Mouse (Mus musculus) thymus, adult 2 months (tissue): Measurements from ENCODE around the gene Pcp4. TPM values are rescaled to one million over a fixed set of nuclear protein-coding genes. Genes with fewer than 3 reads are reported as not detected.

Experiments
- DNase-seq: peaks from one replicate; pipeline ENCODE4 v3.0.0; 2021
- H3K27ac ChIP-seq: fragments of 200-500 bp; 2 replicates; pipeline ENCODE4 v1.5.1; 2012; ENCODE audit warnings: low read length, control low read depth; ENCODE audit not compliant: control insufficient read depth, insufficient read depth
- H3K27me3 ChIP-seq: fragments of 200-500 bp; 2 replicates; pipeline ENCODE4 v1.6.1; 2012; ENCODE audit warnings: mild to moderate bottlenecking, low read length, moderate library complexity, mixed read lengths; ENCODE audit not compliant: control insufficient read depth, insufficient read depth
- H3K36me3 ChIP-seq: fragments of 200-500 bp; 2 replicates; pipeline ENCODE4 v1.6.1; 2012; ENCODE audit warnings: mild to moderate bottlenecking, low read length, moderate library complexity; ENCODE audit not compliant: control insufficient read depth, insufficient read depth
- H3K4me1 ChIP-seq: fragments of 200-500 bp; replicated peaks from 2 replicates; pipeline ENCODE4 v1.6.1; 2012; ENCODE audit warnings: low read length; ENCODE audit not compliant: control insufficient read depth, insufficient read depth
- H3K4me3 ChIP-seq: fragments of 200-500 bp; 2 replicates; pipeline ENCODE4 v1.5.1; 2012; ENCODE audit warnings: mild to moderate bottlenecking, low read length, control low read depth, moderate library complexity; ENCODE audit not compliant: control insufficient read depth, insufficient read depth
- CTCF ChIP-seq: fragments of 200-500 bp; IDR thresholded peaks from 2 replicates; pipeline ENCODE4 v1.5.1; 2012; ENCODE audit warnings: mild to moderate bottlenecking, control low read depth, low read length, moderate library complexity, borderline replicate concordance; ENCODE audit not compliant: control insufficient read depth, poor library complexity, insufficient read depth; ENCODE audit errors: extremely low read depth
- POLR2A ChIP-seq: fragments of 200-500 bp; IDR thresholded peaks from 2 replicates; pipeline ENCODE4 v1.6.1; 2012; ENCODE audit warnings: mild to moderate bottlenecking, low read length, control low read depth, moderate library complexity; ENCODE audit not compliant: control insufficient read depth, poor library complexity, insufficient read depth; ENCODE audit errors: extremely low read depth
- WGBS: fragments of 180-500 bp; shearing (Covaris S2); methylation state at CpG from one replicate; pipeline ENCODE4 v1.1.7; 2018; 5-methylcytosine and 5-hydroxymethylcytosine counted together
- polyA plus RNA-seq: library from polyadenylated mRNA; depleted of rRNA; stranded (reverse); fragments of >200 nt; gene quantifications from 2 replicates; pipeline ENCODE4 v1.2.3, GENCODE M21; 2012

Pcp4 gene
- polyA plus RNA-seq, 1 experiment = not detected

GRCm38 (mm10) chr16:96457612-96458011, 9.8 kb upstream of the Pcp4 start:
- TF ChIP-seq CTCF = no peak
- no peak for TF ChIP-seq POLR2A
- DNase-seq = no peak
- no peaks in the 10 kb centered on the region for H3K27me3 ChIP-seq
- no peak overlapping the region for H3K27ac ChIP-seq
- 92% methylated on average over 5 of the region's 5 CpGs for WGBS
- no peak overlapping the region for H3K4me3 ChIP-seq
- H3K4me1 ChIP-seq = no peaks in the 10 kb centered on the region
- no peaks in the 10 kb centered on the region for H3K36me3 ChIP-seq

- WGBS = 87% methylated on average over 2 of the region's 2 CpGs
- Histone ChIP-seq H3K4me1 (no peaks in the 10 kb centered on the region), H3K27ac (no peak overlapping the region), H3K4me3 (no peak overlapping the region), H3K36me3 (no peaks in the 10 kb centered on the region), H3K27me3 (no peaks in the 10 kb centered on the region)
- no peak for DNase-seq
- TF ChIP-seq POLR2A = no peak
- TF ChIP-seq CTCF = no peak
Measured at GRCm38 (mm10) chr16:96459356-96459755, 8.1 kb upstream of the Pcp4 start.

GRCm38 (mm10) chr16:96460788-96461187, 6.6 kb upstream of the Pcp4 start:
- Histone ChIP-seq H3K36me3 (no peaks in the 10 kb centered on the region), H3K4me3 (no peak overlapping the region), H3K4me1 (no peaks in the 10 kb centered on the region), H3K27me3 (no peaks in the 10 kb centered on the region), H3K27ac (no peak overlapping the region)
- TF ChIP-seq CTCF (no peak), POLR2A (no peak)
- no peak for DNase-seq
- 73% methylated on average over 3 of the region's 3 CpGs for WGBS

GRCm38 (mm10) chr16:96468011-96468410, 605 bp downstream of the Pcp4 start:
- 78% methylated on average over 4 of the region's 4 CpGs for WGBS
- no peak overlapping the region for H3K27ac ChIP-seq
- H3K4me1 ChIP-seq = no peaks in the 10 kb centered on the region
- no peak for DNase-seq
- H3K4me3 ChIP-seq = no peak overlapping the region
- H3K27me3 ChIP-seq = no peaks in the 10 kb centered on the region; the same call in 1 of the 2 replicates
- no peak for TF ChIP-seq POLR2A
- no peak for TF ChIP-seq CTCF
- H3K36me3 ChIP-seq = no peaks in the 10 kb centered on the region

- Histone ChIP-seq H3K27ac (no peak overlapping the region), H3K36me3 (no peaks in the 10 kb centered on the region), H3K4me1 (no peaks in the 10 kb centered on the region), H3K27me3 (no peaks in the 10 kb centered on the region; the same call in 1 of the 2 replicates), H3K4me3 (no peak overlapping the region)
- DNase-seq = no peak
- TF ChIP-seq POLR2A (no peak), CTCF (no peak)
- 85% methylated on average over 4 of the region's 4 CpGs for WGBS
Measured at GRCm38 (mm10) chr16:96468698-96469097, 1.3 kb downstream of the Pcp4 start.

- H3K4me3 ChIP-seq = no peak overlapping the region
- no peaks in the 10 kb centered on the region for H3K36me3 ChIP-seq
- H3K27me3 ChIP-seq = no peaks in the 10 kb centered on the region; the same call in 1 of the 2 replicates
- no peak overlapping the region for H3K27ac ChIP-seq
- H3K4me1 ChIP-seq = no peaks in the 10 kb centered on the region
- DNase-seq = peak; percentile 42
- TF ChIP-seq CTCF (0 out of 2 replicates have a peak, but pooled peaks have one; percentile 18), POLR2A (no peak)
- WGBS = 8% methylated on average over 4 of the region's 4 CpGs
Measured at GRCm38 (mm10) chr16:96469640-96470039, 2.2 kb downstream of the Pcp4 start.

- Histone ChIP-seq H3K36me3 (no peaks in the 10 kb centered on the region), H3K4me3 (no peak overlapping the region), H3K27me3 (no peaks in the 10 kb centered on the region; the same call in 1 of the 2 replicates), H3K27ac (no peak overlapping the region), H3K4me1 (no peaks in the 10 kb centered on the region)
- no peak for DNase-seq
- 70% methylated on average over 5 of the region's 5 CpGs for WGBS
- no peak for TF ChIP-seq POLR2A
- no peak for TF ChIP-seq CTCF
Measured at GRCm38 (mm10) chr16:96472361-96472760, 5.0 kb downstream of the Pcp4 start.
